Mouse (Mus musculus) C2C12 (cell line): ENCODE measurements at regions not wholly inside any gene's neighbourhood (a gene's known extent, or its start where the extent isn't known, plus 50 kb on each side); places are given as distances from the start of the nearest gene placed in this dataset.

Experiments
- H3K27me3 ChIP-seq: one replicate; pipeline ENCODE4 v1.6.1; 2011; ENCODE audit not compliant: control insufficient read depth, insufficient read depth, insufficient read length
- H3K36me3 ChIP-seq: one replicate; pipeline ENCODE4 v1.6.1; 2011; ENCODE audit not compliant: control insufficient read depth, insufficient read depth
- H3K4me3 ChIP-seq: one replicate; pipeline ENCODE4 v1.5.1; 2011; ENCODE audit warnings: mild to moderate bottlenecking, control low read depth; ENCODE audit not compliant: poor library complexity, insufficient read depth, severe bottlenecking
- H3K79me2 ChIP-seq: one replicate; pipeline ENCODE4 v1.6.1; 2011; ENCODE audit not compliant: control insufficient read depth, insufficient read depth
- H3K79me3 ChIP-seq: one replicate; pipeline ENCODE4 v1.6.1; 2011; ENCODE audit warnings: low read depth, control low read depth
- H3ac ChIP-seq: one replicate; pipeline ENCODE3; 2011; ENCODE audit warnings: low read depth; ENCODE audit not compliant: control insufficient read depth, insufficient read length
- CEBPB ChIP-seq: IDR thresholded peaks from one replicate; pipeline ENCODE4 v1.6.1; 2011; ENCODE audit warnings: low read depth, mild to moderate bottlenecking, control low read depth, moderate library complexity
- CTCF ChIP-seq: IDR thresholded peaks from one replicate; pipeline ENCODE4 v1.5.1; 2011; ENCODE audit not compliant: control insufficient read depth, insufficient read depth, insufficient read length
- FOSL1 ChIP-seq: IDR thresholded peaks from one replicate; pipeline ENCODE4 v1.8.0; 2011; ENCODE audit warnings: mild to moderate bottlenecking, low read length; ENCODE audit not compliant: poor library complexity, insufficient read depth, severe bottlenecking
- MAX ChIP-seq: IDR thresholded peaks from one replicate; pipeline ENCODE4 v1.6.1; 2011; ENCODE audit warnings: mild to moderate bottlenecking, control low read depth
- MYOD1 ChIP-seq: IDR thresholded peaks from one replicate; pipeline ENCODE4 v1.6.1; 2011; ENCODE audit warnings: low read depth; ENCODE audit not compliant: control insufficient read depth, insufficient read length
- MYOG ChIP-seq: IDR thresholded peaks from one replicate; pipeline ENCODE4 v1.6.1; 2011; ENCODE audit not compliant: control insufficient read depth, insufficient read length; ENCODE audit errors: extremely low read depth
- USF1 ChIP-seq: IDR thresholded peaks from one replicate; pipeline ENCODE4 v1.6.1; 2011; ENCODE audit warnings: low read depth, mild to moderate bottlenecking, control low read depth, moderate library complexity

- Histone ChIP-seq H3K27me3 (no peaks in the 10 kb centered on the region), H3ac (no peak overlapping the region), H3K4me3 (no peak overlapping the region), H3K79me2 (no peaks in the 10 kb centered on the region), H3K79me3 (no peaks in the 10 kb centered on the region), H3K36me3 (no peaks in the 10 kb centered on the region)
- no peak for TF ChIP-seq MYOD1
- TF ChIP-seq USF1: no peak
- TF ChIP-seq FOSL1: no peak
- TF ChIP-seq MYOG: no peak
- TF ChIP-seq CEBPB: no peak
- TF ChIP-seq MAX: no peak
- no peak for TF ChIP-seq CTCF
Measured at GRCm38 (mm10) chr13:5614186-5614737, 247.0 kb upstream of the Klf6 start.

GRCm38 (mm10) chr13:5614833-5615232 lies 246.4 kb upstream of the Klf6 start:
- TF ChIP-seq FOSL1: no peak
- TF ChIP-seq CTCF: no peak
- no peak for TF ChIP-seq MYOG
- no peak for TF ChIP-seq MAX
- no peak for TF ChIP-seq USF1
- no peak for TF ChIP-seq MYOD1
- TF ChIP-seq CEBPB: no peak
- no peaks in the 10 kb centered on the region for H3K36me3 ChIP-seq
- H3ac ChIP-seq: no peak overlapping the region
- no peaks in the 10 kb centered on the region for H3K27me3 ChIP-seq
- no peaks in the 10 kb centered on the region for H3K79me3 ChIP-seq
- no peak overlapping the region for H3K4me3 ChIP-seq
- H3K79me2 ChIP-seq: no peaks in the 10 kb centered on the region

GRCm38 (mm10) chr13:5615327-5615726 lies 246.0 kb upstream of the Klf6 start:
- Histone ChIP-seq H3ac (no peak overlapping the region), H3K36me3 (no peaks in the 10 kb centered on the region), H3K79me3 (no peaks in the 10 kb centered on the region), H3K4me3 (no peak overlapping the region), H3K27me3 (no peaks in the 10 kb centered on the region), H3K79me2 (no peaks in the 10 kb centered on the region)
- no peak for TF ChIP-seq FOSL1
- TF ChIP-seq CEBPB: no peak
- TF ChIP-seq CTCF: no peak
- TF ChIP-seq USF1: no peak
- TF ChIP-seq MYOG: no peak
- no peak for TF ChIP-seq MYOD1
- no peak for TF ChIP-seq MAX

DNA sequence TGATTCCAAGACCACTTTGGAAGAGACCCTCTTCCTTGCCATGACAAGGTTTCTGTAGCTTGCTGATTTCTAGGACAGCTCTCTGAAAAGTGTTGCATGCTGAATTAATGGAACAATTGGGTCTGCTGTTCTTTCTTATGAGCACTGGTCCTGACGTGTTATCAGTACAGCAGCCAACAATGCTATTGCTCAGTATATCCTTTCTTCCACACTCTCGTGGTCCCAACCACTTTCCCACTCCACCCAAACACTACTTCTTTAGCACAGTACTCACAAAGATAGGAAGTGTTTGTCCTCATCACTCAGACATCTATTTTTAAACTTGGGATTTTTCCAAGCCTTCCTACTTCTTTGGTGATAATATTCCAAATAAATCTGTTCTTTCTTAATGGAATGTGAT lies 233.2 kb upstream of the Klf6 start:
- TF ChIP-seq MYOD1 (no peak), FOSL1 (no peak), CEBPB (no peak), USF1 (no peak), MAX (no peak), CTCF (no peak), MYOG (no peak)
- H3K79me3 ChIP-seq: no peaks in the 10 kb centered on the region
- H3ac ChIP-seq: no peak overlapping the region
- no peaks in the 10 kb centered on the region for H3K79me2 ChIP-seq
- no peak overlapping the region for H3K4me3 ChIP-seq
- H3K36me3 ChIP-seq: no peaks in the 10 kb centered on the region
- H3K27me3 ChIP-seq: no peaks in the 10 kb centered on the region

DNA sequence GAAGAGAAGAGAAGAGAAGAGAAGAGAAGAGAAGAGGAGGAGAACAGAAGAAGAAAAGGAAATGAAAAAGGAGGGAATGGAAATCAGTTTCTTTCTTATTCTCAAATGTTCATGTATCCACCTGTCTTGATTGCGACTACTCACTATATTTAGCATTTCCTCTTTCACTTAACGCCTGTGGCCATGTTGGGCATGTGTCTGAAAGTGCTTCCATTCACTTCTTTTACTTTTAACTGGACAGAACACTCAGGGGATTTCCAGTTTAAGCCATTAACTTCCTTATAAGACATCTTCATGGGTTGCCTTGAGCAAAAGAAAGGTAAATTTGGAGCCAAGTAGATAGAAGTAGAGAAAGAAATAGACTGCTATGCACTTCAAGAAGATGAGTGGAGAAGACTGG lies 226.3 kb upstream of the Klf6 start:
- no peak overlapping the region for H3ac ChIP-seq
- H3K4me3 ChIP-seq: no peak overlapping the region
- no peak for TF ChIP-seq CTCF
- no peak for TF ChIP-seq MAX
- no peak for TF ChIP-seq MYOD1
- TF ChIP-seq CEBPB: no peak
- no peak for TF ChIP-seq FOSL1
- no peak for TF ChIP-seq MYOG
- TF ChIP-seq USF1: no peak
- H3K79me2 ChIP-seq: no peaks in the 10 kb centered on the region
- no peaks in the 10 kb centered on the region for H3K27me3 ChIP-seq
- no peaks in the 10 kb centered on the region for H3K79me3 ChIP-seq
- H3K36me3 ChIP-seq: no peaks in the 10 kb centered on the region

DNA sequence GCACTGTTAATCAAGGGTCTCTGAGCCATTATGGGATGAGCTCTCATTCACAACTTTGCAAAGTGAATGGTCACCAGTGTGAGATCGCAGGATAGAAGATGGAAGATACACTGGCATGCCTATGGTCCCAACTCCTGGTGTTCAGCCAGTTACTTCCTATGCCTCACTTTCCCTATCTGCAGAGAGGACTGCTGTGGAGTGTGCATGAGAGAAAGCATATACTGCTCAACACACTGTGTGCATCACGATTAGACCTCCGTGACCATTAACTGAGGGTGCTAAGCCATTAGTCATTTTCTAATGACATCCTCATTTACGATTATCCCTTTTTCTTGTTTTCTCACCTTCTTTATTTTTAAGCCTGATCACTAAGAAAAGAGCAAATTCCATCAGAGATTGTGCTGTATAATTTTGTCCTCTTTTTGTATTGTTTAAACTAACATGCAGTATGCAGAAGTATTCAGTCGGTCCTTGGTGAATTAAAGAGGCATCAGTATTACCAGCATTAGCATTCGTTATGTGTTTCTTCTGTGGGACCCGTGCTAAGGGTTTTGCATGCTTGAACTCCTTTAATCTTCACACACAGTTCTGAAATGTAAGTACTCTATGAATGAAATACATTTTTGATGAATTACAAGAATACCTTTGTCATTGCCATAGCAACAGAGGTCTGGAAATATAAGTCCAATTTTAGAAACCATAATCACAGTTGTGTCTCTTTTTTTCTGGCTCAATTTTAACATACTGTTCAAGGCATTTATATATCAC lies 219.4 kb upstream of the Klf6 start:
- no peak overlapping the region for H3ac ChIP-seq
- TF ChIP-seq MYOG (no peak), CTCF (no peak), FOSL1 (no peak), MAX (no peak), MYOD1 (no peak), CEBPB (no peak), USF1 (no peak)

More for the DNA sequence above, 219.4 kb upstream of the Klf6 start:
- H3K79me3 ChIP-seq: no peaks in the 10 kb centered on the region
- no peaks in the 10 kb centered on the region for H3K79me2 ChIP-seq
- H3K27me3 ChIP-seq: no peaks in the 10 kb centered on the region
- H3K36me3 ChIP-seq: no peaks in the 10 kb centered on the region
- no peak overlapping the region for H3K4me3 ChIP-seq
